Mouse (Mus musculus): ENCODE measurements around the gene Otulinl. TPM values are rescaled to one million over a fixed set of nuclear protein-coding genes. Genes with fewer than 3 reads are reported as not detected.

Gene Otulinl
- polyA plus RNA-seq, 1 experiment from 2014 or later, result 8.8 TPM

GRCm38 (mm10) chr15:27676211-27676610 is 5.2 kb downstream of the Otulinl start:
- 47% methylated on average over 9 of the region's 9 CpGs for WGBS
- H3K4me1 ChIP-seq, result peaks cover 21% of the 10 kb centered on the region
- H3K36me3 ChIP-seq (ENCODE audit: poor library complexity, severe bottlenecking), result no peaks in the 10 kb centered on the region
- no peaks in the 10 kb centered on the region; the same call in 1 of the 2 replicates for H3K27me3 ChIP-seq
- ATAC-seq, result no peak
- no peak overlapping the region; the same call in 1 of the 2 replicates for H3K9ac ChIP-seq
- H3K4me2 ChIP-seq, result no peak overlapping the region
- no peaks in the 10 kb centered on the region for H3K9me3 ChIP-seq (replicated peaks)
- no peak overlapping the region for H3K4me3 ChIP-seq
- H3K27ac ChIP-seq, result peak overlapping the region; percentile 44

GRCm38 (mm10) chr15:27675122-27675521 is 6.3 kb downstream of the Otulinl start:
- peaks cover 16% of the 10 kb centered on the region for H3K4me1 ChIP-seq
- no peaks in the 10 kb centered on the region for H3K36me3 ChIP-seq (ENCODE audit: poor library complexity, severe bottlenecking)
- no peaks in the 10 kb centered on the region for H3K9me3 ChIP-seq (replicated peaks)
- no peak overlapping the region for H3K27ac ChIP-seq
- no peak overlapping the region for H3K9ac ChIP-seq
- 90% methylated on average over 7 of the region's 7 CpGs for WGBS
- no peak overlapping the region for H3K4me2 ChIP-seq
- H3K27me3 ChIP-seq, result no peaks in the 10 kb centered on the region
- H3K4me3 ChIP-seq, result no peak overlapping the region
- no peak for ATAC-seq

- H3K4me1 ChIP-seq, result peaks cover 16% of the 10 kb centered on the region
- WGBS, result 89% methylated on average over 6 of the region's 6 CpGs
- H3K27ac ChIP-seq, result no peak overlapping the region
- no peaks in the 10 kb centered on the region for H3K27me3 ChIP-seq
- no peaks in the 10 kb centered on the region for H3K36me3 ChIP-seq (ENCODE audit: poor library complexity, severe bottlenecking)
- no peak overlapping the region for H3K4me2 ChIP-seq
- H3K4me3 ChIP-seq, result no peak overlapping the region
- no peak overlapping the region for H3K9ac ChIP-seq
- no peaks in the 10 kb centered on the region for H3K9me3 ChIP-seq (replicated peaks)
- ATAC-seq, result no peak
Measured at GRCm38 (mm10) chr15:27674041-27674440, 7.3 kb downstream of the Otulinl start.

GRCm38 (mm10) chr15:27673151-27673550 is 8.2 kb downstream of the Otulinl start:
- Histone ChIP-seq H3K27me3 (no peaks in the 10 kb centered on the region), H3K9me3 (replicated peaks) (no peaks in the 10 kb centered on the region), H3K4me1 (peaks cover 16% of the 10 kb centered on the region), H3K27ac (no peak overlapping the region), H3K36me3 (ENCODE audit: poor library complexity, severe bottlenecking) (no peaks in the 10 kb centered on the region), H3K4me3 (no peak overlapping the region), H3K4me2 (no peak overlapping the region), H3K9ac (no peak overlapping the region)
- WGBS, result 96% methylated on average over 6 of the region's 6 CpGs
- no peak for ATAC-seq

DNA sequence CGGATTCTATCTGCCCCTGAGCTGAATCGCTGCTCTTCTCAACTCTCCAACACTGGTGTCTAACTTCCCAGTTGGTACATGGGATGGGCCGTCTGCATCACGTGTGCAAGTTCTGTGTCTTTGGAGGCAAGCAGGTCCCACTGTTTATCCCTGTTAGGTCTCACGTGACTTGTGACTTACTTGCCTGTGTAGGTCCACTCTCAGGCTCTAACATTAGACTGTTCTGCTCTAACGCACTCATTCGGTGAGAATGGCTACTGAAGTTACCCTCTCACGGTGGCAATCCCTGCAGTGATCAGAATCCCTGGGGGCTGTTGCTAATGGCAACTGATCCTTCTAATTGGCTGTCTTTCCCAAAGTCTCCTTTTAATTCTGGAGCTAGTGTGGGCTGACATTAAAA is 9.1 kb downstream of the Otulinl start:
- Histone ChIP-seq H3K9me3 (replicated peaks) (no peaks in the 10 kb centered on the region), H3K27ac (no peak overlapping the region), H3K27me3 (no peaks in the 10 kb centered on the region), H3K36me3 (ENCODE audit: poor library complexity, severe bottlenecking) (no peaks in the 10 kb centered on the region), H3K4me3 (no peak overlapping the region), H3K4me1 (peaks cover 16% of the 10 kb centered on the region), H3K4me2 (no peak overlapping the region), H3K9ac (no peak overlapping the region)
- ATAC-seq, result no peak
- WGBS, result 38% methylated on average over 8 of the region's 8 CpGs

GRCm38 (mm10) chr15:27671612-27672245 is 9.7 kb downstream of the Otulinl start:
- no peak overlapping the region for H3K9ac ChIP-seq
- H3K9me3 ChIP-seq (replicated peaks), result no peaks in the 10 kb centered on the region
- H3K4me3 ChIP-seq, result no peak overlapping the region
- H3K4me1 ChIP-seq, result peaks cover 16% of the 10 kb centered on the region
- no peak overlapping the region for H3K27ac ChIP-seq
- no peak for ATAC-seq
- H3K36me3 ChIP-seq (ENCODE audit: poor library complexity, severe bottlenecking), result no peaks in the 10 kb centered on the region
- H3K27me3 ChIP-seq, result no peaks in the 10 kb centered on the region
- 92% methylated on average over 10 of the region's 10 CpGs for WGBS
- no peak overlapping the region for H3K4me2 ChIP-seq

- no peaks in the 10 kb centered on the region for H3K9me3 ChIP-seq (replicated peaks)
- H3K9ac ChIP-seq, result no peak overlapping the region
- H3K4me1 ChIP-seq, result peaks cover 8% of the 10 kb centered on the region
- no peaks in the 10 kb centered on the region for H3K27me3 ChIP-seq
- 84% methylated on average over 8 of the region's 8 CpGs for WGBS
- H3K4me2 ChIP-seq, result no peak overlapping the region
- ATAC-seq, result no peak
- no peak overlapping the region for H3K4me3 ChIP-seq
- H3K36me3 ChIP-seq (ENCODE audit: poor library complexity, severe bottlenecking), result no peaks in the 10 kb centered on the region
- no peak overlapping the region for H3K27ac ChIP-seq
Measured at GRCm38 (mm10) chr15:27670708-27671107, 10.7 kb downstream of the Otulinl start.

DNA sequence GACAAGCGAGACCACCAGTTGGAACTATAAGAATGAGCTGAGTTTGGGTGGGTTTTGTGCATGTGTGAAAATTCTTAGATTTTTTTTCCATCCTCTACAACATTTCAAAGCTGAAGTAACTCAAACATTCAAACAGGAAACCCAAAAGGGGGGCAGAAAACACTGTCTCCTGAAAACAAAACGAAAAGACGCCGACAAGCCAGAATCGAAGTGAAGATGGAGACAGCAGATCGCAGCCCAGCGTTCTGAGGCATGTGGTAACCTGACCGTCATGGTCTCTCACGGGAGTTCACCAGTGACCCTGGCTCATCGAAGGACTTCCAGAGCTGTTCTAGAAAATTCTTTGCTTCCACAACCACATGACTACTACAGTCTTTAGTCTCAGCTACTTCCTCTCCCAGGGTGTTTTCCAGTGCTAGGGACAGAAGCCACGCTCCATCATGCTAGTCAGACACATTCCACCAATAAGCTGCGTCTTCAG is 11.4 kb downstream of the Otulinl start:
- WGBS, result 96% methylated on average over 12 of the region's 12 CpGs
- Histone ChIP-seq H3K27ac (no peak overlapping the region), H3K36me3 (ENCODE audit: poor library complexity, severe bottlenecking) (no peaks in the 10 kb centered on the region), H3K4me3 (no peak overlapping the region), H3K4me2 (no peak overlapping the region), H3K9ac (no peak overlapping the region), H3K9me3 (replicated peaks) (no peaks in the 10 kb centered on the region), H3K4me1 (peaks cover 12% of the 10 kb centered on the region), H3K27me3 (no peaks in the 10 kb centered on the region)
- no peak for ATAC-seq

GRCm38 (mm10) chr15:27669276-27669675 is 12.1 kb downstream of the Otulinl start:
- Histone ChIP-seq H3K36me3 (ENCODE audit: poor library complexity, severe bottlenecking) (no peaks in the 10 kb centered on the region), H3K4me3 (no peak overlapping the region), H3K9me3 (replicated peaks) (no peaks in the 10 kb centered on the region), H3K27ac (no peak overlapping the region), H3K4me2 (no peak overlapping the region), H3K27me3 (no peaks in the 10 kb centered on the region), H3K9ac (no peak overlapping the region), H3K4me1 (peaks cover 12% of the 10 kb centered on the region)
- no peak for ATAC-seq
- 84% methylated on average over 4 of the region's 4 CpGs for WGBS

GRCm38 (mm10) chr15:27668557-27668956 is 12.8 kb downstream of the Otulinl start:
- Histone ChIP-seq H3K27ac (0 out of 2 replicates have a peak overlapping the region, but pooled peaks have one; percentile 31), H3K27me3 (no peaks in the 10 kb centered on the region), H3K4me3 (no peak overlapping the region), H3K4me2 (no peak overlapping the region), H3K36me3 (ENCODE audit: poor library complexity, severe bottlenecking) (no peaks in the 10 kb centered on the region), H3K9ac (no peak overlapping the region), H3K9me3 (replicated peaks) (no peaks in the 10 kb centered on the region), H3K4me1 (peaks cover 12% of the 10 kb centered on the region)
- no peak for ATAC-seq
- 90% methylated on average over 7 of the region's 7 CpGs for WGBS

GRCm38 (mm10) chr15:27668001-27668461 is 13.3 kb downstream of the Otulinl start:
- Histone ChIP-seq H3K9me3 (replicated peaks) (no peaks in the 10 kb centered on the region), H3K9ac (no peak overlapping the region), H3K27me3 (no peaks in the 10 kb centered on the region), H3K27ac (0 out of 2 replicates have a peak overlapping the region, but pooled peaks have one; percentile 31), H3K4me1 (peaks cover 12% of the 10 kb centered on the region), H3K4me2 (no peak overlapping the region), H3K4me3 (no peak overlapping the region), H3K36me3 (ENCODE audit: poor library complexity, severe bottlenecking) (no peaks in the 10 kb centered on the region)
- whole genome bisulfite sequencing, result 62% methylated on average over 9 of the region's 9 CpGs
- ATAC-seq, result no peak

- peaks cover 4% of the 10 kb centered on the region; the same call in 1 of the 2 replicates for H3K4me1 ChIP-seq
- H3K27ac ChIP-seq, result no peak overlapping the region
- H3K9ac ChIP-seq, result no peak overlapping the region
- no peak for ATAC-seq
- no peaks in the 10 kb centered on the region for H3K27me3 ChIP-seq
- H3K4me2 ChIP-seq, result no peak overlapping the region
- no peaks in the 10 kb centered on the region for H3K9me3 ChIP-seq (replicated peaks)
- H3K36me3 ChIP-seq (ENCODE audit: poor library complexity, severe bottlenecking), result no peaks in the 10 kb centered on the region
- WGBS, result 66% methylated on average over 9 of the region's 9 CpGs
- H3K4me3 ChIP-seq, result no peak overlapping the region
Measured at GRCm38 (mm10) chr15:27666911-27667539, 14.4 kb downstream of the Otulinl start.
